Mouse (Mus musculus): Measurements from ENCODE around the gene Dagla. TPM values are rescaled to one million over a fixed set of nuclear protein-coding genes. Genes with fewer than 3 reads are reported as not detected.

The Dagla gene
- polyA plus RNA-seq, 1 experiment, result 10.1 TPM

- no peak for DNase-seq (ENCODE audit: low read depth)
Measured at GRCm38 (mm10) chr19:10203146-10203847, 101.4 kb downstream of the Dagla start.

- no peak for DNase-seq (ENCODE audit: low read depth)
Measured at GRCm38 (mm10) chr19:10198723-10199122, 106.0 kb downstream of the Dagla start.

- DNase-seq (ENCODE audit: low read depth), result no peak
Measured at GRCm38 (mm10) chr19:10198286-10198685, 106.4 kb downstream of the Dagla start.

- DNase-seq (ENCODE audit: low read depth), result no peak
Measured at GRCm38 (mm10) chr19:10197130-10197529, 107.5 kb downstream of the Dagla start.

Other genes starting within 250 kb of the Dagla start
- 318 and 372 TPM in 2 replicates for gene Fads2, start 203.1 kb downstream of the Dagla start, polyA plus RNA-seq (2012; rRNA removed)
- gene Fads1, start 122.0 kb downstream of the Dagla start, polyA plus RNA-seq (2012; rRNA removed), result 111 and 198 TPM in 2 replicates
- 131 and 209 TPM in 2 replicates for gene Tmem258, start 100.9 kb downstream of the Dagla start, polyA plus RNA-seq (2012; rRNA removed)
- 10.5 and 11.0 TPM in 2 replicates for gene Fen1, start 100.7 kb downstream of the Dagla start, polyA plus RNA-seq (2012; rRNA removed)
- 7.3 and 7.6 TPM in 2 replicates for gene Myrf, start 64.1 kb downstream of the Dagla start, polyA plus RNA-seq (2012; rRNA removed)
- 2.3 and 2.4 TPM in 2 replicates for gene Syt7, start 84.2 kb upstream of the Dagla start, polyA plus RNA-seq (2012; rRNA removed)
- 3.9 and 6.8 TPM in 2 replicates for gene Lrrc10b, start 152.6 kb upstream of the Dagla start, polyA plus RNA-seq (2012; rRNA removed)
- gene Ppp1r32, start 178.1 kb upstream of the Dagla start, polyA plus RNA-seq (2012; rRNA removed), result 1.9 and 2.9 TPM in 2 replicates
- gene Cpsf7, start 220.4 kb upstream of the Dagla start, polyA plus RNA-seq (2012; rRNA removed), result 33.6 and 39.9 TPM in 2 replicates
- 35.1 and 37.9 TPM in 2 replicates for gene Sdhaf2, start 221.3 kb upstream of the Dagla start, polyA plus RNA-seq (2012; rRNA removed)

Data from gonadal fat pad, adult 2 months (tissue).